Mouse (Mus musculus): Measurements from ENCODE around the gene Ly6g5c. TPM values are rescaled to one million over a fixed set of nuclear protein-coding genes. Genes with fewer than 3 reads are reported as not detected.
A peak's percentile ranks its signal among the peaks of the same experiment; 100 is the strongest.

Ly6g5c gene
- total RNA-seq, 2 experiments from 2014 or later: not detected

DNA sequence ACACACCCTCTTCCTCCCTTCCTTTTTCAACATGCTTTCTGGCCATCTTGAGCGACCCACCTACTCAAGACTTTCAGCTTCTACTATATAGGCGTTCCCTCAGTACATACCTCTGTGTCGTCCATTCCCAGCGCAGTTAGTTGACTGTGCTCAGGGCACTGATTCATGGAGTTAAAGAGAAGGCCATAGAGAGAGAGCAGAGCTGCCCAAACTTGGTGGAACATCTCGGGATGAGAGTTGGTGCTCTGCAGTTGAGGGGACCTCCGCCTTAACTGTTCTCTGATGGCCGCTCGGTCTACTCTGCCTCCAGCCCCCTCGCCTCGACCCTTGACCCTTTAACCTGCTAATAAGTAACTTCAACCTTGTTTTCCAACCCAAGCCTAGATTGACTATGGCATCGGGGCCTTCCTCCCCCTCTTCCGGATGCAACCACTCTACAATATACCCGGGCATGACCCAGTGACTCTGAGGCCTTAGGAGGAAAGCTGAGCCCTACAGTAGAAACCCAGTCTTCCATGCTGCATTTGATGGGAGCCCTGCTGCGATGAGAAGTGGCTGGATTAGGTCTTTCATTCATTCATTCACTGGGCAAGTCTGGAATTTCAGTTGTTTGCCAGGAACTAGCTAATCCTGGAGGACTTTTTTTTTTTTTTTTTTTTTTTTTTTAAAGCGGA, 23.6 kb downstream of the Ly6g5c start, which contains the start of gene Apom:
Gene Apom, minus strand, starts transcription at position 551 of the 674 bp plus-strand sequence.
- no peak for DNase-seq
- intact Hi-C loops (cut with DNase I; ENCODE audit: low total_unique reads): no loop called here

DNA sequence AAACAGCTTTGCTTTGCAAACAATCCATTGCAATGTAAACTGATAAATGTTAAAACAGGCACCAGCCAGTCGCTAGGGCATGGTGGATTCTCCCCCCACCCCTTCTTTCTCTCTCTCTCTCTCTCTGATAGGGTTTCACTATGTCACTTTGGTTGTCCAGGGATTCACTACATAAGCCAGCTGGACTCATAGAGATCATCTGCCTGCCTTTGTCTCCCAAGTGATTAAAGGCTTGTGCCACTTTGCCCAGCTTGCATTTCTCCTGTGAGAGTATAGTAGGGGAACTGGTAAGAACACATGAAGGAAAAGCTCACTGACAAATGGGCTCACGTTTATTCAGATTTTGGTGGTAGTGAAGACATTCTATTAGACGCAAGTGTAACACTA, 24.1 kb downstream of the Ly6g5c start:
- DNase-seq: no peak
- intact Hi-C loops (cut with DNase I; ENCODE audit: low total_unique reads): no loop called here

DNA sequence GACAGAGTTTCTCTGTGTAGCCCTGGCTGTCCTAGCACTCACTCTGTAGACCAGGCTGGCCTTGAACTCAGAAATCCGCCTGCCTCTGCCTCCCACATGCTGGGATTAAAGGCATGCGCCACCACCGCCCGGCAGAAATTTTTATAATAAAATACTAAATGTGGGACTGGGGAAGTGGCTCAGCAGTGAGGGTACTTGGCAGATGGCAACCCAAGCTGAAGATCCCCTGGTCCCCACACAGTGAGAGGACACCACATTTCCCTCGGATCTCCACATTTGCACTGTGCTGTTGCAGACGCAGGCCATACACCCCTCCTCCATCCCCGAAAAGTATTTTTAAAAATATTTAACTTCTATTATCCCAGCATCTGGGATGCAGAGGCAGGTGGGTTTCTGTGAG, 25.4 kb downstream of the Ly6g5c start:
- intact Hi-C loops (cut with DNase I; ENCODE audit: low total_unique reads): no loop called here
- DNase-seq: no peak

DNA sequence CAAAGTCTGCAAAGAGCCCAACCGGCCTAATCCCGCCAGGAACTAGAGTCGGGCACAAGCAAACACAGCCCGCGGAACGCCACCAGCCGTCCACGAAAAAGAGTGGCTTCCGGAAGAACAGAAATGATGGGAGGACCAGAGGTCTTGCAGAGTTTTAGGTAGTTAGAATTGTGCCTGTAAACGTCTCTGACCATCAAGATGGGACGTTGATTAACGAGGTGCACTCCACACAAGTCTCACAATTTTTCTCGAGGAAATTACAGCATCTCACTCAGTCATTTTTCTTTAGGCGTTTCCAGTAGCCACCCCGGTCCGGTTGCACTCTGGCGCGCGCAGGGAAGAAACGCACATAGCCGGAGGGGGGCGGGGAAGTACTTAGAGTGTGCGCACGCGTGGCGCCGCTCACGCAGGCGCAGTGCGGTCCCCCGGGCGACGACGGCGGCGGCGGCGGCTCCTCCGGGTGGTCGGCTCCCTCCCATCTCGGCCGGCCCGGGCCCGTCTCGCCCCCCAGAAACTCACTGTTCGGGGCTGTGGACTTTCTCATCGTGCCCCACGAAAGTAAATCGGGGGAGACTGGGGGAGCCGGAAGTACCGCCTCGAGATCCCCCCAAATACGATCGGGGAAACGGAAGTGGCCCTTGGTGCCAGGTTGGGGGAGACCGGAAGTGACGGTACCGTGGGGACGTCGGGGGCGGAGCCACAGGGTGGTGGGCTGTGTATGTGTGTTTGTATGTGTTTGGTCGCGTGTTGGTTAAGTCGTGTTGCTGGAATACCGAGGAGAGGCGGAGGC, 26.9 kb downstream of the Ly6g5c start, which contains the start of gene Bag6:
Gene Bag6, plus strand, starts transcription at position 378 of the 790 bp plus-strand sequence.
- intact Hi-C loops (cut with DNase I; ENCODE audit: low total_unique reads): no loop called here
- peak; percentile 93 for DNase-seq

DNA sequence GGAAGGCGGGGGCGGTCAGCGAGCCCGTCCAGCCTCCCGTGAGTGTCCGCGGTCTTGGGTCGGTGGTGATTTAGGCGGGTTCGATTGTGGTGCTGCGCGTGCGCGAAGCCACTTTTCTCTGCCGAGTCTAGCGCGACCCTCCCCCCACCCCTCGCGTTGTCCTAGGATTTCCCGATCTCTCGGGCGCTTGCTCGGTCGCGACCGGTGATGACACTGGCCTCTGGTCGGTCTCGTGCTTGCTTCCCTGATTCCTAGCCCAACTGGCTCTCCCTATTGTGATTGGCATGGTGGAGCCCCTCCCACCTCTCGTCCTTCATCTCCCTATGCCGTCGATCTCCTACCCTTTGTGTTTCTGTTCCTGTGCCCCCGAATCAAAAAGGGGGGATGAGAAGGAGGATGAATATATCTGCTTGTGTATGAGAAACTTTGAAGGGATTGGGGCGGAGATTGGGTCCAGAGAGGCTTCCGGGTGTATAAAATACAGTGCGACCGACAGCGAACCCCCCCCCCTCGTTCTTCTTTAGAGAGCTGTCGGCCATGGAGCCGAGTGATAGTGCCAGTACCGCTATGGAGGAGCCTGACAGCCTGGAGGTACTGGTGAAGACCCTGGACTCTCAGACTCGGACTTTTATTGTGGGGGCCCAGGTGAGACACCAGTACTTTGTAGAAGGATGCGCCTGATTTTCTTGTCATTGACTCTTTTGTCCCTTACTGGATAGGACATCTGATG, 27.7 kb downstream of the Ly6g5c start:
- intact Hi-C loops (cut with DNase I; ENCODE audit: low total_unique reads): no loop called here
- DNase-seq: no peak

DNA sequence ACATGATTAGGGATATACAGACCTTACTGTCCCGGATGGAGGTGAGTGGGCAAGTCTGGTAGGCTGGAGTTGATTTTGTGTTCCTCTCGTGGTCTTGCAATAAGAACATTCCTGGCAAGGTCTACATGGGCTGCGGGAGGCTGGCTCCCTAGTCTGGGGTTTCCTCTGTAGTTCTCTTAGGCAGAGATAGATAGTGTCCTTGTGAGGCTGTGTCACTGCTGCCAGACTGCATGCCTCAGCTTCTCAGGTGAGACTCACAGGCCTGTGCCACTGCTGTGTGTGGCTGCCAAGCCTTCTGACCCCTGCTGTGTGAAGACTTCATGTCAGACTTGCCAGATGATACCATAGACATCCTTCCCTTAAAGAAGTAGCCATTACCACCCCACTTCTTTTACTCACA, 31.2 kb downstream of the Ly6g5c start:
- intact Hi-C loops (cut with DNase I; ENCODE audit: low total_unique reads): no loop called here
- no peak for DNase-seq

DNA sequence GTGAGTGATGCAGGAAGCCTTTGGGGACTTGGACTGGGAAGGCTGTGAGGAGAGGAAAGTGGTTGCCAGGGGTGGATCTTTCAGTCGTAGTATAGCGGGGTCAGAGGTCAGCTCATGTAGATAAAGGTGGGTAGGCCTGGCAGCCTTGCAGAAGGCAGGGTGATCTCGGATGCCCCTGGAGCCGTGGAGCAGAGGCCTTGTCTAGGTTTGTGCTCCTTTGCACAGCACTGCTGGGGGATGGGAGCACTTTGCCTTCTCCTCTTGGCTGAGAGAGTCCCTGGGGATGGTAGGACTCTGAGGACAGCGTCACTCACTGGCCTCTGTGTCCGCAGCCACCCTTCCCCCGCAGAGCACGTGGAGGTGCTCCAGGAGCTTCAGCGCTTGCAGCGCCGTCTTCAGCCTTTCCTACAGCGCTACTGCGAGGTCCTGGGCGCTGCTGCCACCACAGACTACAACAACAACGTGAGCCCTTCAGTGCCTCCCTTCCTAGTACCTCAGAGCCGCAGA, 32.5 kb downstream of the Ly6g5c start:
- intact Hi-C loops (cut with DNase I; ENCODE audit: low total_unique reads): no loop called here
- no peak for DNase-seq

DNA sequence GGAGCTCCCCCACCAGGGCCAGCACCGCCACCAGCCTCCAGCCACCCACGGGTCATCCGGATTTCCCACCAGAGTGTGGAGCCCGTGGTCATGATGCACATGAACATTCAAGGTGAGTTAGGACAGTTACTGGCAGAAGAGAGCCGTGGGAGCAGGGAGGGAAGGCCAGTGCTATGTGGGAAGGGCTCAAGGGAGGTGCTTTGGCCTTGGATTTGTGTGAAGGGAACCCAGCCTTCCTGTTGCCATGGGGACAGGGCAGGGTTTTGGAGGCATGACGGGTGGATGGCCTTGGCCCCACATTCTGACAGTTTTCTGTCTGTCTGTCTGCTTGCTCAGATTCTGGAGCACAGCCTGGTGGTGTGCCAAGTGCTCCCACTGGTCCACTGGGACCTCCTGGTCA, 33.9 kb downstream of the Ly6g5c start:
- intact Hi-C loops (cut with DNase I; ENCODE audit: low total_unique reads): no loop called here
- no peak for DNase-seq

DNA sequence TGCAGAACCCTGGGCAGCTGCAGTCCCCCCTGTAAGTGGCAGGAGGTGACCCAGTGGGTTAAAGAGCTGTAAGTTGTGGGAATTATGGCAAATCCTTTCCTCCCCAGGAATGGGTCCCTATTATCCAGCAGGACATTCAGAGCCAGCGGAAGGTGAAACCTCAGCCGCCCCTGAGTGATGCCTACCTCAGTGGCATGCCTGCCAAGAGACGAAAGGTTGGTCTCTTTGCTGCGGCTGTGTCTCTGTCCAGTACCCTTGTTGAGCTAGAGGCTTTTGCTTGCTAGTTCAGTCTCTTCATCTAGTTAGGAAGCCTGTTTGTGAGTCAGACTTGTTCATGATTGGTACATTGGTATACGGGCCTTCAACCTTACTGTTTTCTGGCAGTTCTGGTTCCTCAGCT, 38.1 kb downstream of the Ly6g5c start:
- intact Hi-C loops (cut with DNase I; ENCODE audit: low total_unique reads): no loop called here
- no peak for DNase-seq

DNA sequence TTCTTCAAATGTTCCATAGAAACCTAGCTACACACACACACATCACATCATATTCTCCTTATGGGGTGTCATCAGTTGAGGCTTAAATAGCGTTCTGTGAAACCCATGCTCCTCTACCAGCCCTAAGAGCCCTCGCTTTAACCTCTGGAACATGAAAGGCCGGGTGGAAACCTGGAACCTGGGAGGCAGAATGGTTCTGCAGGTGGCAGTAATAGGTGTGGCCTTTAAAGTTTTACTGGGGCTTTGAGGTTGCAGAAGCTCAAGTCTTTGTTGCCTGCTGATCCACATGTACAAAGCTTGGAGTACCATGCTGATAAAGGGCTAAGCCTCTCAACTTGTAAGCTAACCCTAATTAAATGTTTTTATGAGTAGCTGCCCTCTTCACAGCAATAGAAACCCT, 39.3 kb downstream of the Ly6g5c start:
- no peak for DNase-seq
- intact Hi-C loops (cut with DNase I; ENCODE audit: low total_unique reads): no loop called here

DNA sequence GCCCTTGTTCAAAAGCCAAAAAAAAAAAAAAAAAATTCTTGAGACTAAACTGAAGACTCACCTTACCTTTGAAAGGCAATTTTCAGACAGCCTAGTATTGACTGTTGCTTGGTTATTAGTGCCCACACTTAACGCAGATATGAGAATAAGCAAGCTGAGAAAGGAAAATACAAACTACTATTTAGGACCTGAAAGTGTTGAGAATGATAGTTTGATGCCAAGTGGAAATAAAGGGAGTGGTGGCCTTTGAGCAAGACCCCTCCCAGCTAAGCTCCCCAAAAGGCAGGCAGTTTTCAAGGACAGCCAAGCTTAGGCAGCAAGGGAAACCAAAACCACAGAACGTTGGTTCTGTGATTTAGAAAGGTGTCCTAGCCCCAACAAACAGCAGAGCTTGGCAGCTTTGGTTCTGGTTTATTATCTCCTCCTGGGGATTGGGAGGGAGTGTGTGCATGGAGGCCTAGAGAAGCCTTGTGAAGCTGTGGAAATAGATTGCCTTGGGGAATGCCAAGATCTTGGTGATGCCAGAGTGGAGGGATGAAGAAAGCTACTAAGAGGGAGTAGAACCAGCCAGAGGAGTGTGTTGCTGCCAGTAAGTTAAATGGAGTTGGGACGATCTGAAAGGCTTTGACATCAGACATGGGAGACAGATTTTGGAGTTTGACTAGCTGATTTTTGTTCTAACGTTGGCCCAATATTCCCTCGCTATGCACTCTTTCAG, 40.0 kb downstream of the Ly6g5c start:
- no peak for DNase-seq
- intact Hi-C loops (cut with DNase I; ENCODE audit: low total_unique reads): no loop called here

DNA sequence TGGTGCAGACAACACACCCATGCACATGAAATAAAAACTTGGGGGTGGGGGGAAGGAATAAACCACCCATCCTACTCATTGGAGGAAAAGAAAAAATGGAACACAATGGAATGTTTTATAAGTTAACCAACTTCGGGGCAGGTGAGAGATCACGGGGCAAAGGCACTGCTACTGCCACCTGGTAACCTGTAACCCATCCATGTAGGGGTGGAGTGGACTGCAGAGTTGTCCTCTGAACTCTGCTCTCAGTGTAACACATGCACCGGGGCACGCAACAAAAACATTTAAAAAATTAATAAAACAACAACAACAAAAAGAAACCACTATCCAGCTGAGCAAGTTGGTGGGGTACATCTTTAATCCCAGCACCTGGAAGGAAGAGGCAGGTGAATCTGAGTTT, 44.0 kb downstream of the Ly6g5c start:
- DNase-seq: no peak
- intact Hi-C loops (cut with DNase I; ENCODE audit: low total_unique reads): no loop called here

DNA sequence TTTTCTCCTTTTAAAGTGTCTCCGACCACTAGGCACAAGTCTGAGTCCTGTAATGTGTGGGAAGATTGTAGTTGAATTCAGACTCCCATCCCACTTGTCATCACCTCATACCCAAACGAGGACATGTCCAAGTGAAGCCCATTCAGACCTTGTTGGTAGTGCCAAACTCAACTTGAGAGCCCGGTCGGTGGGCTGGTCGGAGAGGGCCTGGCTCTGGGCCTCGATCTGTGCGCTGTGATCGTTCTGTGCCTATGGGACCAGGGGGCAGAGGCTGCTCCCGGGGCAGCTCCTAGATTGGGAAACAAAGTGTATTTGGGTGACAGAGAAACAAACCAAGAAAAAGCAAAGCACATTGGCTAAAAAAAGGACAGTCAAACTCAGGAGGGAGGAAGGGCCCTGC, 45.0 kb downstream of the Ly6g5c start:
- intact Hi-C loops (cut with DNase I; ENCODE audit: low total_unique reads): no loop called here

DNA sequence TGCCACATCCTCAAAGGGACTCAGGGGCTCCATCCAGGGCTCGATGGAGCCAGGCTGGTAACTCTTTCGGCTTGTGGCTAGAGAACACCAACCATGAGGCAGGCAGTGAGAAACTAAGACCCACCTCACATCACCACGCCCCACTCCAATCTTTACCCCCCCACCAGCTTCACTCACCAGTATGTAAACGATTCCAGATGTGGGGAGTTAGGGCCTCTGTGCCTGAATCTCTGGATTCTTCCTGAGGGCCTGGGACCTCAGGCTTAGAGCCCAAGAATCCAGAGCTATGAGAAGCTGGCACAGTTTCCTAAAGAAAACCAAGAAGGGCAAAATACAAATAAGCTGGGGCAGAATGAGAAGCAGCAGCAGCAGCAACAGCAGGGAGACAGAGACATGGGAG, 45.9 kb downstream of the Ly6g5c start:
- DNase-seq: no peak
- intact Hi-C loops (cut with DNase I; ENCODE audit: low total_unique reads): no loop called here

More for the DNA sequence above, 45.0 kb downstream of the Ly6g5c start:
- no peak for DNase-seq

DNA sequence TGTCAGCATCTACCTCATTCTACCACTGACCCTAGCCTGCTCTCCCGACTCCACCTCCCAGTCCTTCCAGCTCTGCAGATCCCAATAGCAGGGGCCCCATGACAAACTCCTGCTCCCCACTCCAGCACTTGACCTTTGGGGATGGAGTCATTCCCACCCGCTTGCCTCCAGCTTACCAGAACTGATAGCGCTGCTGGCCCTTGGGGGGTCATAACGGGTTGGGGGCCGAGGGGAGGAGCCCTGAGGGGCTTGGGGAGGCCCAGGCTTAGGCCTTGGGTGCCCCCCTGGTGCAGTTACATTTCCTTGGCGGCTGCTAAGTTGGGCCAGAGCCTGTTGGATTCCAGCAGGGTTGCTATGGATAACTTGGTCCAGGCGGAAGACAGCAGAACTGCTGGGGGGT, 46.5 kb downstream of the Ly6g5c start:
- intact Hi-C loops (cut with DNase I; ENCODE audit: low total_unique reads): no loop called here
- no peak for DNase-seq

DNA sequence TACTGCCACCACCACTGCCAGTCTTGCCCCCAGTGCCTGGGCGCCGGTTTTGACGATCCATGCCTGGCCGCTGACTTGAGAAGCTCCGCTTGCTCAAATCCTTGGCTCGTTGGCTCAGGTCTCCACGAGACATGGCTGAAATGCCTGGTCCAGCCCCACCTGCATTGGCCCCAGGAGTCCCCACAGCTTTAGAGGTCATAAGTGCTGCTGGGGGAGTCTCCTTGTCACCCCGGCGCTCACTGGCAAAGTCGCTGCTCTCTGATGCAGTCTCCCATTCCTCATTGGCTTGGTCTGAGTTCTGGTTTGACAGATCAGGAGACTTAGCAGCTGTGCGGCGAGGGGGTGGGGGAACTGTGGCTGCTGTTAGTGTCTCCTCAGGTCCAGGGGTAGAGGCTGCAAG, 47.4 kb downstream of the Ly6g5c start:
- intact Hi-C loops (cut with DNase I; ENCODE audit: low total_unique reads): no loop called here
- no peak for DNase-seq

DNA sequence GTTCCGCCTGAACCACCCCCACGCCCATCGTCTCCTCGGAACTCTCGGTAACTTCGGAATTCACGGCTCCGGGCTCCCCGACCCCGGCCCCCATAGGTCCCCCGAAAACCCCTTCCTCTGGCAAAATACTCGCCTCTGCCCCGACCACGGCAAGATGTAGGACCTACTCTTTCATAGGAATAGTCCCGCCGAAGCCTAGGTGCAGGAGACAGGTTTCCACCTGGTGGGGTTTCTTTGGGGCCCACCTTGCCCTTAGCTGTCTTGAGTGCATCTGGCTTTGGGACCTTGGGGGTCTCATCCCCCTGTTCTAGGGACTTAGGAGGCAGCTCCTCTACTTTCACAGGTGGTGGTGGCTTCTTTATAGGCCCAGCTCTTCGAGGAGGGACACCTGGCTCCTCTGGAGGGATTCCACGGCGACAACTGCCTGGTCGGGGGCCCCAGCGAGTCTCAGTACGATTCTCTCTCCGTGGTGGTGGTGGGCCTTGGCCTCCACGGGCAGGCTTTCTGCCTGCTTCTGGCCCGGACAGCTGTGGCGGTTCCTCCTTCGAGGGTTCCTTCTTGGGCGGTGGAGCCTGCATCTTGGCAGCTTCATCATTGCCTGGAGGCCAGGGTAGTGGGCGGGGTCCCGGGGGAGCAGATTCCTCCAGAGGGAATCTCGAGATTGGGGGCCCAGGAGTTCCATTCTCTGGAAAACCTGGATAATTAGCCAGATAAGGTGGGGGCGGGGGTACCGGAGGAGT, 48.6 kb downstream of the Ly6g5c start:
- no peak for DNase-seq
- intact Hi-C loops (cut with DNase I; ENCODE audit: low total_unique reads): no loop called here

DNA sequence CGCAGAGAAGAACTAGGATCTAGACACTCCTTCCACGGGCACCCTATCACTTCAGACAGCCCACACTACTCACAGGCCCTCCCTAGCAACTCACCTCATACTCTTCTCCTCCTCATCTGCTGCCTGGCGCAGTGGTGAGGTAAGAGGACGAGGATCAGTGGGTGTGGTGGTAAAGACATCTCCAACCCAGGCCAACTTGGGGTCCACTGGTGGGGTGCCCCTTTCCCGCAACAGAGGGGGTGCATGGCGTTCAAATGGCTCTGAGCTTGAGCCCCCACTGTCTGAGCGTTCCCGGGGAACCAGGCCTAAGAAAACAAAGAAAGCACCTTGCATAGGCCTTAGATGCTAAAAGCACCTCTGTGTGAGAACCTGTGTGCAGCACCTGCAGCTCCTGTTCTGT, 49.2 kb downstream of the Ly6g5c start:
- intact Hi-C loops (cut with DNase I; ENCODE audit: low total_unique reads): no loop called here
- no peak for DNase-seq

DNA sequence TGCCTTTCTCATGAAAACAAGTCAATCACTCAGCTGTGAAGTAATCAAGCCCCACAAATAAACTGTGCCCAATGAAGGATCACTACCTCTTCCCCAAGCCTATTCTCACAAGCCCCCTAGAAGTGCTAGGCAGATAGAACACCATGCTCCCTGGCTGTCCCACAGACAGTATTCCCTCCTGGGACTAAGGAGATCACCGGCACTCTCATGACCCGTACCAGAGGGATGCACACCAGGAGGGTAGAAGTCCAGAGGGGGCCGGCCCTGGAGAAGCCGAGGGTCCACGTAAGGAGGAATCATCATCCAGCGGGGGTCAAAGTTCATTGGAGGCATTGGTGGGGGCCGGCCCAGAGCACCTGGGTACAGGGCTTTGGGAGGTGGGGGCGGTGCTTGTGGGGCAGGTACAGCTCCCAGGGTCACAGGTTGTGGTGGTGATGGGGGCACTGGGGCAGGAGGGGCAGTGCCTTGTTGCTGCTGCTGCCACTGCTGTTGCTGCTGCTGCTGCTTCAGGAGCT, 49.6 kb downstream of the Ly6g5c start:
- intact Hi-C loops (cut with DNase I; ENCODE audit: low total_unique reads): no loop called here
- no peak for DNase-seq
